Mouse (Mus musculus): ENCODE results near the gene Cntfr.
A peak's percentile ranks its signal among the peaks of the same experiment; 100 is the strongest.

The Cntfr gene

DNA sequence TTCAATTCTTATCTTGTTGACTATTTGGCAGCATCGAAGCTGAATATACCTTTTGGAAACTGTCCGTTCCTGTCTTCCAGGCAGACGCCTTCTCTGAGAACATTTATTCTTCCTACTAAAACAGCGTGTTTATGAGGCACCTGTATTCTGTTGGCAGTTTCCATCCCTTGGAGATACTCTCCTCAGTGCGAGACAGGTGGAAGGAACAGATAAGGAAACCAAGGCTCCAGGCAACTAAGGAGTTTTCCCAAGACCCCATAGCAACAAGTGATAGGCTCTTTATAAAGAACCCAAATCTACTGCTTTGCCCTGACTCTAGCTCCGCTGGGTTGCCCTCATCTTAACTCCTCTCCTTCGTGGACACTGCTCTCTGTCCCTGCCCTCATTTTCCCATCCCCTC, 48.3 kb downstream of the Cntfr start:
- no peak for DNase-seq (ENCODE audit: low spot score in 2 of 2)

DNA sequence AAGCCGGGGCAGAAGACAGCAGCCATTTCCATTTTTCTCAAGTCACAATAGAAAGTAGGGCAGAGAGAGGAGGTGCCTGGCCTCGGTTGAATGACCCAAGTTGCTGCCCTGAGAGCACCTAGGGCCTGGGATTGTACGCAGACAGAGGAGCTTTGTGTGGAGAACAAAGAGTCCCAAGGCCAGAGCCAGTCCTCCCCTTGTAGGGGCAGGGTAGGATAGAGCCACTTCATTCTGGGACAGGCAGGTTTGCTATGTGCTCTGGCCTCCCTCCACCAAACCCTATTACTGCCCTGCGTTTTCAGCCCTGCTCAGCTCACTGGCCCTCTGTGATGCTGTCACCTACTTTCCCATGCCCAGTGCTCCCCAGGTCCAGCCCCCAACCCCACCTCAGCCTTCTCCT, 48.7 kb downstream of the Cntfr start:
- no peak for DNase-seq (ENCODE audit: low spot score in 2 of 2)

- DNase-seq (ENCODE audit: low spot score in 2 of 2): peak in 1 of 2 experiments; percentile 36
These were observed 51.4 kb downstream of the Cntfr start for GRCm38 (mm10) chr4:41645488-41645887.

- no peak for DNase-seq (ENCODE audit: low spot score in 2 of 2)
These were observed 55.6 kb downstream of the Cntfr start for GRCm38 (mm10) chr4:41641199-41641822.

GRCm38 (mm10) chr4:41639913-41640507, 56.9 kb downstream of the Cntfr start, which contains the start of gene Enho:
Gene Enho, minus strand, starts transcription at chr4:41640324.
- peak; percentile 83 to 94 for DNase-seq (ENCODE audit: low spot score in 2 of 2)

- DNase-seq (ENCODE audit: low spot score in 2 of 2): no peak
These were observed 57.6 kb downstream of the Cntfr start for GRCm38 (mm10) chr4:41639214-41639841.

- no peak for DNase-seq (ENCODE audit: low spot score in 2 of 2)
These were observed 58.1 kb downstream of the Cntfr start for GRCm38 (mm10) chr4:41638828-41639213.

DNA sequence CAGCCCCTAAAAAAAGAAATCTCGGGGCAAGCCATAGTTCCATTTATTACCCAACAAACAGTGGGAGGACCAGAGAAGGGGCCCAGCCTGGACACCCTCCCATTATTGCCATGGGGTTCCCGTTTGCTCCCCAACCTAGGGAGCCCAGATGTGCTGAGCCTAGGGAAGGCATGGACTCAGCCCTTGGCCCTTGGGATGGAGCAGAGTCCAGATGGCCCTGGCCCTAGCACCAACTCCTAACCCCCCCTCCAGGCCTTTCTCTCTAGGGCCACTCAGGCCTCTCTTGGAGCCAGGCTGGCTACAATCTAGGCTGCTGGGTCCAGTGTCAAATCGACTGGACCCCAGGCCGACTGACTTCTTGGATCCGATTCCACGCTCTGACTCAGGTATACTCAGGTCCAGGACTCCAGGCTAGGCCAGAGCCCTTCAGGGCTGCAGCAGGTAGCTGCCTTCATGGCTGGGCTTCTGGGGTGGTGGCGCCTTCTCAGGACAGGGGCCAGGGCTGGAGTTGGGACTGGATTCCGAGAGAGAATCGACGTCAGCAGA, 58.6 kb downstream of the Cntfr start:
- no peak for DNase-seq (ENCODE audit: low spot score in 2 of 2)

DNA sequence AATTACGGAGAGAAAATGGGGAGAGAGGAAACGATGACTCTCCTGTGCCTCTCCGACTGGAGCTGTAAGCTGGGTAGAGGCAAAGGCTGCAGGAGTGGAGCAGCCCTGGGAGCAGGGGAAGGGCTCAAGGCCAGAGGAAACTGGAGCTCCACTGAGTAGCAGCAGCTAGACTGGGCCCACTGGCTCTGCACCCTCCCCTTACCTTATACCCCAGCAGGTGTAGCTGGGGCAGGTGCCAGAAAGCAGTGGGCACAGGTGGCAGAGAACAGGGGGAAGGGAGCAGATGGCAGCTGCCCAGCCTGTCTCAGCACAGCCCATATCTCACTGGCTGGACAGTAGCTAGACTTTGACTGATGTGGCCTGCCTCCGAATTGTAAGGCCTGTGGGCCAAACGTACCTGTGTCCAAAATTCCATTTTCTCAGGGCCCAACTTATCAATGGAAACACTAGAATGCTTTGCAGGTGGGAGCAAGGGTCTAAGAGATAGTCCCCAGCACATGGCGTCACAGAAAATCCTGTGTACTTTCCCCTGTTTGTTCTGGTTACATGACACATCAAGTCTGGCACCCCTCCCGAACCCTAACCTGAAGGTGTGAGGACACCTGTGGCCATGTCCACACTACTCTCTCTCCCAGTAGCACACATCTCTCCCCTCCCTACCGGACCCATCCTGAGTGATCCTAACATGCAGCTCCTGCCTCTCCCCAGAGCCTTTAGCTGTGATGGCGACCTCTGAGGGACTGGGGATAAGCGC, 59.8 kb downstream of the Cntfr start:
- no peak for DNase-seq (ENCODE audit: low spot score in 2 of 2)

DNA sequence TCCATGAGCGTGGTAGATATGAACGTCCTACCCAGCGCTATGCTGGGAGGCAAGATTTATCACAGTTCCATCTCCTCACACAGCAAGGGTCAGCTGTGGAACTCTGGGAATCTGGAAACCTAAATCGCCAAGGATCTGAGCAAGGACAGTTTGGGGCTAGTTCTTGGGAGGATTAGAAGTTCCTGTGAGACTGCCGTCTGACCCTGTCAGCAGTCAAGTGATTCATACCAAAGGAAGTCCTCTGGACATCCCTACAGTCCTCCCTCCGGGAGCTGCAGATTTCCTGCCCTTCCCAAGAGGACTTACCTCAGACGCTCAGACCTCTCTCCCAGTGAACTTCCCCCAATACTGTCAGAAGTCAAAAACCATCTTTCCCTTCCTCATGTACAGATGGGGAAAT, 60.5 kb downstream of the Cntfr start:
- no peak for DNase-seq (ENCODE audit: low spot score in 2 of 2)

DNA sequence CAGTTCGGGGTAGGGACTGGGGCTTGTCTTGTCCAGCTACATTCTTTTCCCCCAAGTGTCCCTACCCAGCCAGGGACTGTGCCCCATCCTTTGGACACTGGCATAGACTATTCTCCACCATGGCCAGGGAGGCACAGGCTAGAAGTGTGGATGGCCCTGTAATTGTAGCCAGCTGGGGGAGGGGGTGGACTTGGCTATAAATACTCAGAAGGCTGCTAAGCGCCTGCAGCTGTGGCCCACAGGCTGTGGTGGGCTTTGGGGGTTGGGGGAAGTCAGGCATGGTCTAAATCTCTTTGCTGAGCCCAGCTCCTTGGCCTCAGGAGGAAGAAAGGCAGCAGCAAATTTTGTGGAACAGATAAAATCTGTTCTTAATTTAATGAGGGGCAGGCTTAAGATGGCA, 61.0 kb downstream of the Cntfr start:
- no peak for DNase-seq (ENCODE audit: low spot score in 2 of 2)

- no peak for DNase-seq (ENCODE audit: low spot score in 2 of 2)
These were observed 61.7 kb downstream of the Cntfr start for GRCm38 (mm10) chr4:41635224-41635623.

DNA sequence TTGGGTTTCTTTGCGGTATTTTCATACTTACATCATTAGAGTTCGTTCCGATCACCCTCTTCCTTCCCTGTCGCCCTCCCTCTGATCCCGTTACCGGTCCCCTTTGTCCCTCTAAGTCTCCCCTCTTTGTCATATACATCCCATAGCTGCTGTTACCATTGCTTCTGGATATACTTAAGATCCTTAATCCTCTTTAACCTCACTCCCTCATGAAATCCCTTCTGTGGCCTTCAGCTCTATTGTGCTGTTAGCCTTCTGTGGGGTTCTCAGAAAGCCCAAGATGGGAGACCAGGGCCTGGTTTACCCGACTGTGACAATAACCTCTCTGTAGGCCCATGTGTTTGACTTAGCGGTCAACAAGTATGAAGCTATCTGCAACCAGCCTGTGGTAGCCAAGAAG, 62.3 kb downstream of the Cntfr start:
- DNase-seq (ENCODE audit: low spot score in 2 of 2): no peak

GRCm38 (mm10) chr4:41633001-41633400, 63.9 kb downstream of the Cntfr start:
- DNase-seq (ENCODE audit: low spot score in 2 of 2): no peak

- no peak for DNase-seq (ENCODE audit: low spot score in 2 of 2)
These were observed 65.5 kb downstream of the Cntfr start for GRCm38 (mm10) chr4:41631390-41631789.

DNA sequence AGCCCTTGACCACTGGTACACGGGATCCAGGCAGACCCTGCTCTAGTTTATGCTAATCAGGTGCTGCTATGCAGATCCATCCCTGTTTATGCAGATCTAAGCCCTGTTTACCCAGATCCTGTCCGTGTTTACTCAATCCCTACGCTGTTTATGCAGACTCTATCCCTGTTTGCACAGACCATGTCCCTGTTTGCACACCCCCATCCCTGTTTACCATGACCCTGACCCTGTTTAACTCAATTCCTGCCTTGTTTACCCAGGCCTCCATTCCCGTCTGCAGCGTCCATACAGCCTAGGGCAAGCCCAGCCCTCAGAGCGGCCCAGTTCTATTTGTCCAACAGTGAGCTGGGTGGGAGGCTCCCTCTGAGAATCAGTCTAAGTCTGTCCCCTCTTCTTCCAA, 66.7 kb downstream of the Cntfr start:
- DNase-seq (ENCODE audit: low spot score in 2 of 2): no peak

GRCm38 (mm10) chr4:41628202-41628927, 68.5 kb downstream of the Cntfr start:
- no peak for DNase-seq (ENCODE audit: low spot score in 2 of 2)

DNA sequence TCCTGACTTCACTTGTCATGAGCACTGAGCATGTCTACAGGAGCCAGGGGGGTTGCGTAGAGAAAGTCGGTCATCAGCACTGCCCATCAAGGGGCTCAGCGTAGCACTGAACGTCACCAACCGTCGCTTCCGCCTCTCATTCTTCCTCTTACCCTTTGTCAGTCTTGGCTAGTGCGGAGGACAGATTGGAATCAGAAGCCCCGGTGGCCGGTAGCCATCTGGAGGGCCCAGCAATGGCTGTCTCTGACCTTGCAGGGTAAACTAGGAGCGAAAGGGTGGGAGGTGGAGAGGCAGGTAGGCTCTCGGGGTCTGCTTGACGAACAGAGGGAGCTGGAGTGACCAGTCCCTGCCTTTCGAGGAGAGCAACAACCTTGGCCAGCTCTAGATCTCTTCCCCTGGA, 74.8 kb downstream of the Cntfr start:
- no peak for DNase-seq (ENCODE audit: low spot score in 2 of 2)

GRCm38 (mm10) chr4:41618916-41619746, 77.8 kb downstream of the Cntfr start:
- DNase-seq (ENCODE audit: low spot score in 2 of 2): peak; percentile 23 to 53

GRCm38 (mm10) chr4:41615661-41616599, 81.0 kb downstream of the Cntfr start:
- peak; percentile 77 to 81 for DNase-seq (ENCODE audit: low spot score in 2 of 2)

Measured in left cerebral cortex, adult 9 months (tissue).